Mouse (Mus musculus): ENCODE results near the gene Heatr5b. TPM values are rescaled to one million over a fixed set of nuclear protein-coding genes. Genes with fewer than 3 reads are reported as not detected.

The Heatr5b gene
- total and polyA plus RNA-seq, 2 experiments from 2014 or later: 11.5 to 52.0 TPM

GRCm38 (mm10) chr17:78856243-78856642 is 21.1 kb upstream of the Heatr5b start:
- ATAC-seq (ENCODE audit: low FRiP score) (no peak), DNase-seq (ENCODE audit: low spot score) (no peak)
- Histone ChIP-seq H3K9ac (replicated peaks; ENCODE audit: low read length, poor library complexity, severe bottlenecking) (no peak overlapping the region), H3K36me3 (ENCODE audit: insufficient read depth, low read length) (no peaks in the 10 kb centered on the region), H3K4me3 (ENCODE audit: low read depth, low read length) (no peak overlapping the region), H3K4me1 (ENCODE audit: insufficient read depth, low read length) (no peaks in the 10 kb centered on the region), H3K27ac (ENCODE audit: low read depth, low read length) (no peak overlapping the region), H3K9me3 (ENCODE audit: low read length) (no peaks in the 10 kb centered on the region), H3K27me3 (ENCODE audit: insufficient read depth, low read length) (no peaks in the 10 kb centered on the region), H3K4me2 (ENCODE audit: low read depth, low read length, poor library complexity, severe bottlenecking) (no peak overlapping the region)
- 90% methylated on average over 10 of the region's 10 CpGs for WGBS
- TF ChIP-seq CTCF (IDR thresholded peaks at IDR 0.05): no peak

- Histone ChIP-seq H3K36me3 (ENCODE audit: insufficient read depth, low read length) (peaks cover 67% of the 10 kb centered on the region), H3K9ac (replicated peaks; ENCODE audit: low read length, poor library complexity, severe bottlenecking) (no peak overlapping the region), H3K4me1 (ENCODE audit: insufficient read depth, low read length) (no peaks in the 10 kb centered on the region), H3K4me3 (ENCODE audit: low read depth, low read length) (no peak overlapping the region), H3K27me3 (ENCODE audit: insufficient read depth, low read length) (no peaks in the 10 kb centered on the region), H3K4me2 (ENCODE audit: low read depth, low read length, poor library complexity, severe bottlenecking) (no peak overlapping the region), H3K27ac (ENCODE audit: low read depth, low read length) (no peak overlapping the region), H3K9me3 (ENCODE audit: low read length) (no peaks in the 10 kb centered on the region)
- no peak for ATAC-seq (ENCODE audit: low FRiP score)
- TF ChIP-seq CTCF (IDR thresholded peaks at IDR 0.05): no peak
- WGBS: 95% methylated on average over 7 of the region's 7 CpGs
- DNase-seq (ENCODE audit: low spot score): no peak
Observed at GRCm38 (mm10) chr17:78842271-78842928, 7.2 kb upstream of the Heatr5b start.

DNA sequence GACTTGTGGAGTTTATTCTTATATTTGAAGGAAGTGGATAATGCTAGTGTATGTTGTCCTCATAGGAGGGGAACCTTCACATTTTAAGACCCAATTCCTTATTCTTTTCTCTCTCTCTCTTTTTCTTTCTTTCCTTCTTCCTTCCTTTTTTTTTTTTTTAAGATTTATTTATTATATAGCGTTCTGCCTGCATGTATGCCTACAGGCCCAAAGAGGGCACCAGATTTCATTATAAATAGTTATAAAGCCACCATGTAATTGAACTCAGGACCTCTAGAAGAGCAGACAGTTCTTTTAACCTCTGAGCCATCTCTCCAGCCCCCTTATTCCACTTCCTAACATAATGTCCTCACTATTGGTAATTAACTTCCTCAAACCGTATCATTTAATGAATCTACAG is 892 bp upstream of the Heatr5b start:
- Histone ChIP-seq H3K4me3 (ENCODE audit: low read depth, low read length) (peak overlapping the region; percentile 85), H3K9ac (replicated peaks; ENCODE audit: low read length, poor library complexity, severe bottlenecking) (peak overlapping the region; percentile 65), H3K27me3 (ENCODE audit: insufficient read depth, low read length) (no peaks in the 10 kb centered on the region), H3K27ac (ENCODE audit: low read depth, low read length) (peak overlapping the region; percentile 73), H3K36me3 (ENCODE audit: insufficient read depth, low read length) (peaks cover 24% of the 10 kb centered on the region), H3K4me1 (ENCODE audit: insufficient read depth, low read length) (no peaks in the 10 kb centered on the region), H3K4me2 (ENCODE audit: low read depth, low read length, poor library complexity, severe bottlenecking) (peak overlapping the region; percentile 89), H3K9me3 (ENCODE audit: low read length) (no peaks in the 10 kb centered on the region)
- DNase-seq (ENCODE audit: low spot score) (peak; percentile 41), ATAC-seq (ENCODE audit: low FRiP score) (no peak)
- WGBS: 20% methylated on average over 2 of the region's 2 CpGs
- TF ChIP-seq CTCF (IDR thresholded peaks at IDR 0.05): peak; percentile 54

- no peaks in the 10 kb centered on the region for H3K27me3 ChIP-seq (ENCODE audit: insufficient read depth, low read length)
- H3K4me3 ChIP-seq (ENCODE audit: low read depth, low read length): no peak overlapping the region
- no peak overlapping the region for H3K27ac ChIP-seq (ENCODE audit: low read depth, low read length)
- H3K36me3 ChIP-seq (ENCODE audit: insufficient read depth, low read length): peaks cover 71% of the 10 kb centered on the region
- no peak overlapping the region for H3K4me2 ChIP-seq (ENCODE audit: low read depth, low read length, poor library complexity, severe bottlenecking)
- no peak for ATAC-seq (ENCODE audit: low FRiP score)
- H3K9me3 ChIP-seq (ENCODE audit: low read length): no peaks in the 10 kb centered on the region
- no peaks in the 10 kb centered on the region for H3K4me1 ChIP-seq (ENCODE audit: insufficient read depth, low read length)
- no peak overlapping the region for H3K9ac ChIP-seq (replicated peaks; ENCODE audit: low read length, poor library complexity, severe bottlenecking)
- no peak for DNase-seq (ENCODE audit: low spot score)
- TF ChIP-seq CTCF (IDR thresholded peaks at IDR 0.05): no peak
- WGBS: 94% methylated on average over 13 of the region's 13 CpGs
Observed at GRCm38 (mm10) chr17:78824346-78824745, 10.8 kb downstream of the Heatr5b start.

DNA sequence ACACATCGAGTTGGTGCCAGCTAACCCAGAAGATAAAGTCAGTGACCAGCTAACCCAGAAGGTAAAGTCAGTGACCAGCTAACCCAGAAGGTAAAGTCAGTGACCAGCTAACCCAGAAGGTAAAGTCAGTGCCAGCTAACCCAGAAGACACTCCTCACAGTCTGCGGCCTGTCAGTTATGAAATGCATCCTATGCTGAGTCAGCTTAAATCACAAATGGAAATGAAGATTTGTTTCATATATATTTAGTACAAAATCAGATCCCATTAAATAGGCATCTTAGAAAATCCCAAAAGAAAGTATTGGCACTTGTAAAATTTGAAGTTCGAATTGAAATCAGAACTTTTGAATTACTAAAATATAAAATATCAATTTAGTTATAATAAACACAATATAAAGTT is 25.6 kb downstream of the Heatr5b start:
- peaks cover 43% of the 10 kb centered on the region for H3K36me3 ChIP-seq (ENCODE audit: insufficient read depth, low read length)
- H3K4me3 ChIP-seq (ENCODE audit: low read depth, low read length): no peak overlapping the region
- 96% methylated on average over 3 of the region's 3 CpGs for WGBS
- H3K4me1 ChIP-seq (ENCODE audit: insufficient read depth, low read length): no peaks in the 10 kb centered on the region
- H3K9ac ChIP-seq (replicated peaks; ENCODE audit: low read length, poor library complexity, severe bottlenecking): no peak overlapping the region
- H3K27ac ChIP-seq (ENCODE audit: low read depth, low read length): no peak overlapping the region
- no peaks in the 10 kb centered on the region for H3K9me3 ChIP-seq (ENCODE audit: low read length)
- H3K4me2 ChIP-seq (ENCODE audit: low read depth, low read length, poor library complexity, severe bottlenecking): no peak overlapping the region
- ATAC-seq (ENCODE audit: low FRiP score): no peak
- H3K27me3 ChIP-seq (ENCODE audit: insufficient read depth, low read length): no peaks in the 10 kb centered on the region
- no peak for TF ChIP-seq CTCF (IDR thresholded peaks at IDR 0.05)
- no peak for DNase-seq (ENCODE audit: low spot score)

- Histone ChIP-seq H3K9ac (replicated peaks; ENCODE audit: low read length, poor library complexity, severe bottlenecking) (no peak overlapping the region), H3K4me1 (ENCODE audit: insufficient read depth, low read length) (no peaks in the 10 kb centered on the region), H3K9me3 (ENCODE audit: low read length) (no peaks in the 10 kb centered on the region), H3K36me3 (ENCODE audit: insufficient read depth, low read length) (peaks cover 42% of the 10 kb centered on the region), H3K27me3 (ENCODE audit: insufficient read depth, low read length) (no peaks in the 10 kb centered on the region), H3K27ac (ENCODE audit: low read depth, low read length) (no peak overlapping the region), H3K4me3 (ENCODE audit: low read depth, low read length) (no peak overlapping the region), H3K4me2 (ENCODE audit: low read depth, low read length, poor library complexity, severe bottlenecking) (no peak overlapping the region)
- peak; percentile 67 for TF ChIP-seq CTCF (IDR thresholded peaks at IDR 0.05)
- DNase-seq (ENCODE audit: low spot score) (peak; percentile 41), ATAC-seq (ENCODE audit: low FRiP score) (no peak)
Observed at GRCm38 (mm10) chr17:78809019-78809418, 26.1 kb downstream of the Heatr5b start.

Measured in midbrain, postnatal 0 days (tissue).